Mouse (Mus musculus) testis, adult 2 months (tissue): ENCODE results near the gene Syne4. TPM values are rescaled to one million over a fixed set of nuclear protein-coding genes. Genes with fewer than 3 reads are reported as not detected.

Experiments
- H3K27ac ChIP-seq: fragments of 200-500 bp; 2 replicates; pipeline ENCODE4 v1.5.1; 2012; ENCODE audit warnings: low read depth, low read length; ENCODE audit not compliant: control insufficient read depth, insufficient read depth
- H3K27me3 ChIP-seq: fragments of 200-500 bp; 2 replicates; pipeline ENCODE4 v1.6.1; 2012; ENCODE audit warnings: mild to moderate bottlenecking, low read length, moderate library complexity; ENCODE audit not compliant: control insufficient read depth, insufficient read depth
- H3K36me3 ChIP-seq: fragments of 200-500 bp; 2 replicates; pipeline ENCODE4 v1.6.1; 2012; ENCODE audit warnings: mild to moderate bottlenecking, low read length; ENCODE audit not compliant: control insufficient read depth, insufficient read depth
- H3K4me1 ChIP-seq: fragments of 200-500 bp; 2 replicates; pipeline ENCODE4 v1.6.1; 2012; ENCODE audit warnings: low read length; ENCODE audit not compliant: control insufficient read depth, insufficient read depth
- H3K4me3 ChIP-seq: fragments of 200-500 bp; 2 replicates; pipeline ENCODE4 v1.5.1; 2012; ENCODE audit warnings: low read depth, mild to moderate bottlenecking, low read length, moderate library complexity, mixed read lengths; ENCODE audit not compliant: control insufficient read depth
- CTCF ChIP-seq: fragments of 200-500 bp; IDR thresholded peaks from 2 replicates; pipeline ENCODE4 v1.5.1; 2012; ENCODE audit warnings: low read depth, mild to moderate bottlenecking, inconsistent platforms, low read length, moderate library complexity; ENCODE audit not compliant: control insufficient read depth, insufficient read depth, insufficient replicate concordance
- POLR2A ChIP-seq: fragments of 200-500 bp; IDR thresholded peaks from 2 replicates; pipeline ENCODE4 v1.6.1; 2012; ENCODE audit warnings: low read depth, mild to moderate bottlenecking, inconsistent platforms, low read length, moderate library complexity; ENCODE audit not compliant: control insufficient read depth
- polyA plus RNA-seq: library from polyadenylated mRNA; depleted of rRNA; stranded (reverse); fragments of >200 nt; gene quantifications from 2 replicates; pipeline ENCODE4 v1.2.3, GENCODE M21; 2012; rRNA removed

Syne4 gene
- polyA plus RNA-seq, result 7.4 and 9.6 TPM in 2 replicates

- H3K27me3 ChIP-seq, result no peaks in the 10 kb centered on the region
- H3K36me3 ChIP-seq, result no peaks in the 10 kb centered on the region
- no peak within 1 kb of the TSS for H3K27ac ChIP-seq
- H3K4me3 ChIP-seq, result no peak within 1 kb of the TSS
- no peak for TF ChIP-seq CTCF
- TF ChIP-seq POLR2A, result no peak
- peaks cover 7% of the 10 kb centered on the region for H3K4me1 ChIP-seq
These were observed at the start of gene Syne4 for GRCm38 (mm10) chr7:30314721-30315155. Gene Syne4 (plus strand): TSS chr7:30314807.

GRCm38 (mm10) chr7:30265041-30265440, 49.6 kb upstream of the Syne4 start:
- Histone ChIP-seq H3K4me3 (no peak overlapping the region), H3K27me3 (no peaks in the 10 kb centered on the region), H3K4me1 (no peaks in the 10 kb centered on the region), H3K27ac (no peak overlapping the region), H3K36me3 (peaks cover 8% of the 10 kb centered on the region)
- TF ChIP-seq CTCF (no peak), POLR2A (no peak)

GRCm38 (mm10) chr7:30265531-30265930, 49.1 kb upstream of the Syne4 start:
- Histone ChIP-seq H3K27ac (no peak overlapping the region), H3K4me3 (no peak overlapping the region), H3K27me3 (no peaks in the 10 kb centered on the region), H3K36me3 (peaks cover 11% of the 10 kb centered on the region), H3K4me1 (no peaks in the 10 kb centered on the region)
- TF ChIP-seq CTCF, result no peak
- no peak for TF ChIP-seq POLR2A

- Histone ChIP-seq H3K4me3 (no peak overlapping the region), H3K27me3 (no peaks in the 10 kb centered on the region), H3K36me3 (peaks cover 14% of the 10 kb centered on the region), H3K27ac (no peak overlapping the region; the same call in 1 of the 2 replicates), H3K4me1 (no peaks in the 10 kb centered on the region)
- no peak for TF ChIP-seq CTCF
- TF ChIP-seq POLR2A, result no peak
These were observed 48.7 kb upstream of the Syne4 start for GRCm38 (mm10) chr7:30265935-30266334.

- Histone ChIP-seq H3K27me3 (no peaks in the 10 kb centered on the region), H3K4me1 (no peaks in the 10 kb centered on the region), H3K4me3 (no peak overlapping the region), H3K36me3 (peaks cover 15% of the 10 kb centered on the region), H3K27ac (peak overlapping the region; percentile 71)
- no peak for TF ChIP-seq POLR2A
- TF ChIP-seq CTCF, result no peak
These were observed 47.8 kb upstream of the Syne4 start for GRCm38 (mm10) chr7:30266780-30267179.

- peaks cover 19% of the 10 kb centered on the region for H3K36me3 ChIP-seq
- H3K4me1 ChIP-seq, result peaks cover 5% of the 10 kb centered on the region; the same call in 1 of the 2 replicates
- no peak overlapping the region for H3K27ac ChIP-seq
- no peaks in the 10 kb centered on the region for H3K27me3 ChIP-seq
- TF ChIP-seq POLR2A, result no peak
- TF ChIP-seq CTCF, result no peak
- H3K4me3 ChIP-seq, result no peak overlapping the region
These were observed 45.0 kb upstream of the Syne4 start for GRCm38 (mm10) chr7:30269641-30270040.

- Histone ChIP-seq H3K27ac (peak overlapping the region; percentile 14; the same call in 1 of the 2 replicates), H3K27me3 (no peaks in the 10 kb centered on the region), H3K36me3 (peaks cover 20% of the 10 kb centered on the region), H3K4me1 (peaks cover 12% of the 10 kb centered on the region), H3K4me3 (no peak overlapping the region)
- no peak for TF ChIP-seq CTCF
- no peak for TF ChIP-seq POLR2A
These were observed 40.2 kb upstream of the Syne4 start for GRCm38 (mm10) chr7:30274383-30274782.

- Histone ChIP-seq H3K36me3 (peaks cover 9% of the 10 kb centered on the region), H3K4me1 (peaks cover 14% of the 10 kb centered on the region), H3K27me3 (no peaks in the 10 kb centered on the region), H3K4me3 (peak overlapping the region; percentile 1; the same call in 1 of the 2 replicates), H3K27ac (no peak overlapping the region)
- TF ChIP-seq POLR2A, result no peak
- TF ChIP-seq CTCF, result no peak
These were observed 35.7 kb upstream of the Syne4 start for GRCm38 (mm10) chr7:30278911-30279310.
